Mouse (Mus musculus) gastrocnemius, adult 2 months (tissue): ENCODE data around the gene Camta1. TPM values are rescaled to one million over a fixed set of nuclear protein-coding genes. Genes with fewer than 3 reads are reported as not detected.

ENCODE experiments used
- DNase-seq: peaks from one replicate; pipeline ENCODE4 v3.0.0; 2022
- H3K27ac ChIP-seq: fragments of 200-600 bp; 2 replicates; pipeline ENCODE4 v1.8.1; 2022; ENCODE audit warnings: mild to moderate bottlenecking
- H3K4me3 ChIP-seq: fragments of 200-600 bp; 2 replicates; pipeline ENCODE4 v1.8.1; 2022; ENCODE audit warnings: mild to moderate bottlenecking, moderate library complexity
- CTCF ChIP-seq: fragments of 200-600 bp; IDR thresholded peaks from 2 replicates; pipeline ENCODE4 v1.8.1; 2022; ENCODE audit warnings: antibody characterized with exemption, mild to moderate bottlenecking, moderate library complexity
- intact Hi-C: fragments of 180-260 bp; cut with DNase I; formaldehyde crosslinking; loops from one replicate; pipeline ENCODE4 v1.15.1; 2025
- total RNA-seq, 2 experiments: library from RNA; stranded (reverse); gene quantifications; 2 replicates each; pipeline ENCODE4 v1.2.3; 2021

Camta1 gene
- total RNA-seq, 2 experiments from 2014 or later: 95.9 to 126 TPM

GRCm38 (mm10) chr4:151108028-151108771, 753.5 kb downstream of the Camta1 start:
- peak; percentile 94 for DNase-seq
- Histone ChIP-seq H3K27ac (peak overlapping the region; percentile 83), H3K4me3 (peak overlapping the region; percentile 88)
- no peak for TF ChIP-seq CTCF
- intact Hi-C loops: no loop called here

GRCm38 (mm10) chr4:151107131-151108001, 754.3 kb downstream of the Camta1 start:
- Histone ChIP-seq H3K27ac (peak overlapping the region; percentile 83), H3K4me3 (peak overlapping the region; percentile 88)
- TF ChIP-seq CTCF: no peak
- intact Hi-C loops: loop anchor here (2.0 kb wide), 1 partner anchor 21 kb away; no protein-coding TSS in a partner anchor
- peak; percentile 39 for DNase-seq

DNA sequence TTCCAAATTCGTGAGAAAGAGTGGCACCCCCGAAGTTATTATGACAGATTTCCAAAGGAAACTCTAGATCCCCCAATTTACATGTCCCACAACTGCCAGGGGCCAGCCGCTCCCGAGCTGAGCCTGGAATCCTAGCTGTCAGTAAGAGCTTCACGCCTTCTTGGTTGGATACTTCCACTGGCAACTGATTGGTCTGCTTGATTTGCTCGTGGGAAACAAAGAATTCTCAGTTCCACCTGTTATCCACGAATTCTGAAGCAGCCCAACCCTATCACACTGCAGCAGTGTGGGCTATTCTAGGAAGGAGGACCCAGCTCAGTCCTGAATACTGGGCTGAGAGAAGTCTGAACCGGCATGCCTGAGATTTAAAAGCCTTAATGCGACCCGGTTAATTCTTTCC, 755.2 kb downstream of the Camta1 start:
- intact Hi-C loops: loop anchor here (2.0 kb wide), 1 partner anchor 22 kb away; no protein-coding TSS in a partner anchor
- DNase-seq: no peak
- TF ChIP-seq CTCF: no peak
- H3K4me3 ChIP-seq: peak overlapping the region; percentile 44
- peak overlapping the region; percentile 43; the same call in 1 of the 2 replicates for H3K27ac ChIP-seq

GRCm38 (mm10) chr4:151105886-151106285, 755.8 kb downstream of the Camta1 start:
- TF ChIP-seq CTCF: no peak
- no peak for DNase-seq
- H3K4me3 ChIP-seq: peak overlapping the region; percentile 44
- intact Hi-C loops: loop anchor here (2.0 kb wide), 1 partner anchor 23 kb away; no protein-coding TSS in a partner anchor
- peak overlapping the region; percentile 43; the same call in 1 of the 2 replicates for H3K27ac ChIP-seq

GRCm38 (mm10) chr4:151104147-151104546, 757.5 kb downstream of the Camta1 start:
- intact Hi-C loops: no loop called here
- DNase-seq: no peak
- Histone ChIP-seq H3K4me3 (no peak overlapping the region), H3K27ac (no peak overlapping the region)
- TF ChIP-seq CTCF: no peak

GRCm38 (mm10) chr4:151103646-151104045, 758.0 kb downstream of the Camta1 start:
- TF ChIP-seq CTCF: no peak
- Histone ChIP-seq H3K4me3 (no peak overlapping the region), H3K27ac (no peak overlapping the region)
- no peak for DNase-seq
- intact Hi-C loops: no loop called here

- DNase-seq: no peak
Measured at GRCm38 (mm10) chr4:151097104-151097438, 764.6 kb downstream of the Camta1 start.

DNA sequence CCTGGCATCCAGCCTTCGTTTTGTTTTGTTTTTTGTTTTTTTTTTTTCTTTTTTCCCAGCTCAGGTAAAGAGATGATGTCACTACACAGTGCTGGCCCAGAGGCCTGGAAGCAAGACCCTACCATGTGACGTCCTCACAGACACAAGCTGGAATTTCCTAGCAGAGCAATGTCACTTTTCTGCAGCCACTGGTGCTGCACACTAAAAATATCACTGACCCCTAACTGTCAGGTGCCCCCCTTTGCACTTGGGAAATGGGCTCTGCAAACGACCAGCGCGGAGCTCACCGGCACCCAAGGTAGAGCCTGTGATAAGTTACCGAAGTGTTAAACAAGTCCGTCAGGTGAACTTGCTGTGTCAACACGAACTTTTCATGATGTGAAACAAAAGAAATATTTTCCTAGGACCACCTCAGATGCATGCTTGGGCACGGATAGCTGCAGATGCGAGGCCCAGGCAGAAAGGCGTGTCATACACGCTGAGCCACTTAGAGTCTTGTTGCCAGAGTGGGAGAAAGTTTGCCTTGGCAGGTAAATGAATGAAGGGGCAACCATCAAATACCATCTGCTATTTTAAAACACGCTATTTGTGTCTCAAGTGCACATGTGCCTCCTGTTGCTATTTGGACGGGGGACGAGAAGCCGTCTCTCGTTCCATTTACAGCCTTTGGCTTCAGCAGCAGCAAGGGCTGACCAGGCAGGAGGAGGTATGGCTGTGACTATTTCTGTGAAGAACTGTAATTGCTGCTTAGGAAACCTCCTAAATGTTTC, 765.2 kb downstream of the Camta1 start:
- Histone ChIP-seq H3K27ac (peak overlapping the region; percentile 92), H3K4me3 (peak overlapping the region; percentile 61)
- no peak for TF ChIP-seq CTCF
- intact Hi-C loops: no loop called here
- peak; percentile 72 for DNase-seq

More at GRCm38 (mm10) chr4:151097104-151097438, 764.6 kb downstream of the Camta1 start:
- Histone ChIP-seq H3K27ac (peak overlapping the region; percentile 92), H3K4me3 (peak overlapping the region; percentile 61)
- TF ChIP-seq CTCF: no peak
- intact Hi-C loops: no loop called here

DNA sequence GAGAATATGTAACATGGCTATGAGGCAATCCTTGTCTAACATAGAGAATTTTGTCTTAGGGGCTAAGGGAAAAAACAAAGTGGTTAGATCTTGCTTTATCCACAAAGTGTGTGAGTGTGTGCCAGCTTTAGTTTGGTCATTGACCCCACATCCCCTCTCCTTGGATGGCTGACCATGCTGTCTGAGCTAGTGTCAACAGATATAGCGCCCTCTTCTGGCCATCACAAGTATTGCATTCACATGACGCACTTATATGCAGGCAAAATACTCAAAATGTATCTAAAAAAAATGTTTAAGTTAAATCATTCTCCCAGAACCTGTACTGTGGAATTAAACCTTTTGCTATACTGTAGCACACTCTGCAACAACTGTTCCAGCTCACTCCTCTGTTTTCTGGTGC, 766.5 kb downstream of the Camta1 start:
- TF ChIP-seq CTCF: peak; percentile 75
- intact Hi-C loops: no loop called here
- Histone ChIP-seq H3K4me3 (no peak overlapping the region), H3K27ac (peak overlapping the region; percentile 92)
- DNase-seq: no peak

GRCm38 (mm10) chr4:151089270-151089669, 772.4 kb downstream of the Camta1 start, which contains the start of gene Gm13090:
Gene Gm13090 (plus strand): TSS chr4:151089570.
- intact Hi-C loops: no loop called here
- TF ChIP-seq CTCF: no peak
- no peak within 1 kb of the TSS for H3K27ac ChIP-seq
- DNase-seq: no peak
- no peak within 1 kb of the TSS for H3K4me3 ChIP-seq

DNA sequence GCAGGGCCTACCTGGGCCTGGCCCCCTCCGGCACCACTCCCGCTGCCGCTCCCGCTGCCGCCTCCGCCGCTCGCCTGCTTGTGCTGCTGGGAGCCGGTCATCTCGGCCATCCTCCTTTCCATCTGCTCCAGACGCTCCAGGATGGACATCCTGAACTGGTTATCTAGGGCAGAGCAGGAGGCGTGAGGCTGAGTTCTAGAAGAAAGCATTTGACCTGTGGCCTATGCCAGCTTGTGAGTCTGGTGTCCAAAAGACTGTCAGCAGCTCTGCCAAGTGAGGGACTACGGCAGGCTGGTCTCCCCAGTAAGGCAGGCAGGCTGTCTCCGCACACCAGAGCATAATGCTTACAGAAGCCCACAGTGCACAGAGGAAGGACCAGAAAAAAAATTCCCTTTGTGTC, 772.9 kb downstream of the Camta1 start:
- intact Hi-C loops: no loop called here
- peak; percentile 39 for DNase-seq
- Histone ChIP-seq H3K4me3 (no peak overlapping the region), H3K27ac (no peak overlapping the region)
- no peak for TF ChIP-seq CTCF

- no peak for TF ChIP-seq CTCF
- H3K27ac ChIP-seq: no peak overlapping the region
- DNase-seq: no peak
- H3K4me3 ChIP-seq: no peak overlapping the region
- intact Hi-C loops: no loop called here
Measured at GRCm38 (mm10) chr4:151087358-151087757, 774.3 kb downstream of the Camta1 start.
